Mouse (Mus musculus): ENCODE data around the gene Gata2.

Gata2 gene

GRCm38 (mm10) chr6:88208321-88208720 is 14.6 kb downstream of the Gata2 start:
- no peak for DNase-seq (ENCODE audit: low spot score)

GRCm38 (mm10) chr6:88209453-88209852 is 15.8 kb downstream of the Gata2 start:
- DNase-seq (ENCODE audit: low spot score), result no peak

DNA sequence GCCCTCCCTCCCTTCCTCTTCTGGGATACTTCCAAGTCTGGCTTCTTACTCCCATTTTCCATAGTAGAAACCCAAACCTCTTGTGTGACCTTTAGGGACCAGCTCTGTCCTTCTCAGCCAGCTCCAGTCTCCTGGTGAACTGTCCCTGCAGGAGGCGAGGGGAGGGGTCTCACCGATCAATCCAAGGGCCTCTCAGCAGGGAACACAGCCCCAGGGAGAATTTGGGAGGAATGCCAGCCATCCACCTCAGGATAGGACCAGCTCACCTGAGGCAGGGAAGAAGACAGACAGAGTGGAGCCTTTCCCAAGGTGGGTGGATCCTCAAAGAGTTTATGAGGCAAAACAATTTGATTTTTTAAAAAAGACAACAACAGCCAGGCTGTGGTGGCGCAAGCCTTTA is 16.5 kb downstream of the Gata2 start:
- no peak for DNase-seq (ENCODE audit: low spot score)

DNA sequence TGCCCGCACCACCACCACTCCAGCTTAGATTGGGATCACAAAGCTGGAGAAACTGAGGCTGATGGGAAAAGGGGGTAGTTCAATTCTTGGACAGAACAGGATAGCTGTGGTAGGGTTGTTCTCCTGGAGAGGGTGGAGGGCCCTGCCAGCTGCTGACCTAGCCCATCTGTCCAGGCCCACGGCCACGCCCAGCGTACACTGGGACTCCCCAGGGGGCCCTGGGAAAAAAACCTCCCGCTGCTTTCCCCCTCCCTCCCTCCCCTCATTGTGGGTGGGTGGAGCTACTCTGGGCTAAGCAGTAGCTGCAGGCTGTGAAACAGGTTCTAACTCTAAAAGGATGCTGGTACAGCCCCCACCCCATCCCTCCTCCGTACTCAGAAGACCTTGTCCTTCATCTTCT is 22.1 kb downstream of the Gata2 start:
- no peak for DNase-seq (ENCODE audit: low spot score)

- DNase-seq (ENCODE audit: low spot score), result no peak
Observed at GRCm38 (mm10) chr6:88216199-88216598, 22.5 kb downstream of the Gata2 start.

DNA sequence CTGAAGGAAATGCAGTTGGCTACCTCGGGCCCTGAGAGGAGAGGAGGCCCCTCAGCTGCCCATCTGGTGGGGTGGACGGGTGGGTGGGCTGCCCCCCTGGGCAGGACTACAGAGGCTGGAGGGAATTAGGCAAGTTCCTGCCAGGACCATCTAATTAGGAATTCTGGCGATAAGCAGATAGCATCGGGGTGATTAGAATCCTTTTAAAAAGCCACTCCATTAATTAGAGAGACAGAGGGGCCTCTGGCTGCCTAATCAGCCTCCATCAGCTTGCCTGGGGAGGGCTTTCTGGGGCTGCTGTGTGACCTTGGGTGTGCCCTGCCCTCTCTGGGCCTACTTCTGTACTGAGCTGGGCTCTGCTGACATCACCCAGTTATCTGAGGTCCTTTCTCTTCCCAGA is 25.4 kb downstream of the Gata2 start:
- no peak for DNase-seq (ENCODE audit: low spot score)

GRCm38 (mm10) chr6:88221968-88222367 is 28.3 kb downstream of the Gata2 start, which contains the start of gene Dnajb8:
Dnajb8 (plus strand) TSS chr6:88222268.
- DNase-seq (ENCODE audit: low spot score), result no peak

DNA sequence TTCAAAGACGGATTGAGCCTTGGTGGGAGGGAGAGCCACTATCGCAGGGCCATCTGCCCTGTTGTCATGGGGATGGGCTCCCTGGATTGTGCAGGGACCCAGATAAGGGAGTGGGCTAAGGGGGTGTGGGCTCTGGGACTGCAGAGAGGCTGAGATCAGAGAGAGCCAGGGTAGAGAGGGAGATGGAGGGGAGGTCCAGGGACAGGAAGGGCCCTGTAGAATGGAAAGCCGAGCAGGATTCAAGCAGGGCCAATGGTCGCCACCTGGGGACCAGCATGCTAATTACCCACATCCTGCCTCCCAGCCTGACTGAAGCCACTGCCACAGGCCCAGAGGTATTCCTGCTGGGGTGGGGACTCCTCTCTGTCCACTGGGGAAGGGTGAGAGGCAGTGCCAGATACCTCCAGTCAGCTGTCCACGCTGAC is 32.9 kb downstream of the Gata2 start:
- DNase-seq (ENCODE audit: low spot score), result no peak

DNA sequence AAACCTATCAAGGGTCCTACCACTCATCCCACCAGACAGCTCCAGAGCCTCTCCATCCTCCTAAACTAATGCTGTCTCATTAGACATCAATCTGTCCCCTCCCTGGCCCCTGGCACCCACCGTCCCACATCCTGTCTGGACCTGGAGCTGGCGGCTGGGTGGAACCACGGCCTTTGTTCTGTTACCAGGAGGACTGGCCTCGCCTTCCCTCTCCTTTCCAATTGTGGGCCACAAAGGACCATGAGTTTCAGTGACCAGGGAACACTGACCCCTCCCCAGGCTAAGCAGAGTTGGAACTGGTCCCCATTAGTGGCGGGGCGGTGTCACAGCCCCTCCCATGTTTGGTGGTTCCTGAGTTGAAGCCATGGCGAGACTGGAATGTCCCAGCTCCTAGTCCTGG is 33.8 kb downstream of the Gata2 start:
- no peak for DNase-seq (ENCODE audit: low spot score)

- DNase-seq (ENCODE audit: low spot score), result no peak
Observed at GRCm38 (mm10) chr6:88229221-88229620, 35.5 kb downstream of the Gata2 start.

GRCm38 (mm10) chr6:88231821-88232220 is 38.1 kb downstream of the Gata2 start:
- no peak for DNase-seq (ENCODE audit: low spot score)

DNA sequence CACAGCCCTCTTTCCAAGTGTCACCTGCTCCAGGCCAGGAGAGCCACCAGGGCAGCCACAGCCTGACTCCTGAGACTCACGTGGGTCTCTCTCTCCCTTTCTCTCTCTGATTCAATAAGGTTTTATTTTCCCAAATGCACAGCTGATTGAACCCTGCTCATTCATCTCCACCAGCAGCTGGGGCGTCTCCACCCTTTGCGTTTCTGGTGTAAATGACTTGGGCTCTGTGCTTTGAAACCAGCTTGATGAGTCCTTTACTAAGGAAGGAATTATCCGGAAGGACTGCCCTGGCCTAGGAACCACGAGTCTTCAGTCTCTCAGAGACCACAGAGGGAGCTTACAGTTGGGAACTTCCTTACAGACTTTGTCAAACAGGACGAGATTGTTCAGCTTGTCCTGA is 38.5 kb downstream of the Gata2 start:
- DNase-seq (ENCODE audit: low spot score), result no peak

DNA sequence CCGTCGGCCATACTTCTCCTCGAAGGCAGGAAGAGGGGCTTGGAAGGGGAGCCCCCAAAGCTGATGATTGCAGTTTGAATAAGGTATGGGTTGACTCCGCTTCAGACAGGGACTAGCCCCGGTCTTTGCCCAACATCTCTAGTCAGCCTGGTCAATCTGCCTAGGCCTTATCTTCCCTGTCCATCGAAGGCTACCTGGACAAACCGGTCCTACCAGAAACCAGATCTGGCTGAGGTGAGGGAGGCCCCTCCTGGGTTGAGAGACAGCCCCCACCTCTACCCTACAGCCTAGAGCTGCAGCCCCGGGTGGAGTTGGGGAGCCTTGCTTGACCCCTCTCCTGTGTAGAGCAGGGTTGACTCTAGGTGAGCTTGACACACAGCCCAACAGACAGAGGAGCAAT is 40.3 kb downstream of the Gata2 start:
- DNase-seq (ENCODE audit: low spot score), result no peak

- DNase-seq (ENCODE audit: low spot score), result no peak
Observed at GRCm38 (mm10) chr6:88235461-88235860, 41.8 kb downstream of the Gata2 start.

DNA sequence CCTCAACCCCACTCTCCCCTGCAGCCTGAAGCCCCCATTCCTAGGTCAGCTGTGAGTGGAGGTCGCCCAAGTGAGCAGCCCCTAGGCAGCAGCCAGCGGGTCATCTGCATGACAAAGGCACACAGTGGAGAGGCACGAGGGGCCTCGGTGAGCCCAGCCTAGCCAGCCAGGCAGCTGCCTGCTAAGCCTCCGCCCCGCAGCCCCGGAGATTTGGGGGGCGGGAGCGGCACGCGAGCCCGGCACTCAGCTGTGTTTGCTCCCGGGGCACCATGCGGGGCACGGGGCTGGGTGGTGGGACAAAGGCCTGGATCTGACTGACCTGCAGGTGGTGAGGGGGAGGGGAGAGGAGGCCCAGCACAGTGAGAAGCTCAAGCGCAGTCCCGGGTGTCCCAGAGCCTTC is 42.3 kb downstream of the Gata2 start:
- DNase-seq (ENCODE audit: low spot score), result no peak

- DNase-seq (ENCODE audit: low spot score), result no peak
Observed at GRCm38 (mm10) chr6:88236513-88236912, 42.8 kb downstream of the Gata2 start.

DNA sequence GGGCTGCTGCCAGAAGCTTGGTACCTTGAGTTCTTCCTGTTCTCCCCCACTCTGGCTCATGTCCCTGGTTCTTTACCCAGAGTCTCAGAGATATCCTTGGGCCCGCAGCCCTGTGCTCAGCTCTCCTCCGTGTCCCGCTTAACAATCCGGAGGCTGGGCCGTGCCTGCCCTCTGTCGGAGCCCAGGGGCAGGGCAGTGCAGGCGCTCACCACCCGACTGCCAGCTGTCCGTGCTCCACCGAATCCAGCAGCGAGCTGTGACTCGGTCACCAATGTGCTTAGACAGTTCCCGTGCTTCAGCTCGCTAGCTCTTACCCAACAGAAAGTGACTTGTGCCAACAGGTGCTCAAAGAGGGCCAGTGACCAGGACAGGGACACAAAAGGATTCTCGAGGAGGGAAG is 48.9 kb downstream of the Gata2 start:
- peak; percentile 21 for DNase-seq (ENCODE audit: low spot score)

DNA sequence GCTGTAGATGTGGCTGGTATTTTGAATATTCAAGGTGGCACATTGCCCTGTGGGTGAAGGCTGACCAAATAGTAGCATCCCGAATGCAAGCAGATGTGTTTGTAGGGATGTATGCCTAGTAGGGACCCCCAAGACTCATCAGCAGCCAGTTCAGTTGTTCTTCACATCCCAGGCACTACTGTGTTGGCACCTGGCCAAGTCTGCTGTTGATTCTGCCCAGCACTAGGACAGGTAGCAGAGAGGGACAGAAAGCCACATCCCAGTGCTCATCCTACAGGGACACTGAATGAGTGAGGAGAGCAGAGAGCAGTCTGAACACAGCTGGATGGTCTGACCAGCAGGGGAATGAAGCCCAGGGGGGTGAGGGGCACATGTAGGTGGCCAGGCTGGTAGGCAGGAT is 55.5 kb downstream of the Gata2 start:
- no peak for DNase-seq (ENCODE audit: low spot score)

DNA sequence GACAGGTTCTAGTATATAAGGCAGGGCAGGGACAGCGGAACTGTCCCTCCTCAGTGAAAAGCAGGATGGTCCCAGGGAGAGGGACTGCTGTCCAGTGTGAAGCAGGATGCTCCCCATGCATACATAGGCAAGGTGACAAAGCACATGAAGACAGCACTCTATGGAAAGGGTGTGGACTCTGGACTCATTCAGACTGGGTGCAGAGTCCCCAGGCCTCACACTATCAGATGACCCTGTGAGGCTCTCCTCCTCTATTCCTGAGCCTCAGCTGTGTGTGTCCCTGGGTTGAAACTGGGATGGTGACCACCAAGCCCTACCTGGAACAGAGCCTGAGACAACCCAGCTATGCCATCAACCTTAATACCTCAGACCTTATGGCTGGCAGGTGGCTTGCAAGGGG is 57.7 kb downstream of the Gata2 start:
- DNase-seq (ENCODE audit: low spot score), result no peak

DNA sequence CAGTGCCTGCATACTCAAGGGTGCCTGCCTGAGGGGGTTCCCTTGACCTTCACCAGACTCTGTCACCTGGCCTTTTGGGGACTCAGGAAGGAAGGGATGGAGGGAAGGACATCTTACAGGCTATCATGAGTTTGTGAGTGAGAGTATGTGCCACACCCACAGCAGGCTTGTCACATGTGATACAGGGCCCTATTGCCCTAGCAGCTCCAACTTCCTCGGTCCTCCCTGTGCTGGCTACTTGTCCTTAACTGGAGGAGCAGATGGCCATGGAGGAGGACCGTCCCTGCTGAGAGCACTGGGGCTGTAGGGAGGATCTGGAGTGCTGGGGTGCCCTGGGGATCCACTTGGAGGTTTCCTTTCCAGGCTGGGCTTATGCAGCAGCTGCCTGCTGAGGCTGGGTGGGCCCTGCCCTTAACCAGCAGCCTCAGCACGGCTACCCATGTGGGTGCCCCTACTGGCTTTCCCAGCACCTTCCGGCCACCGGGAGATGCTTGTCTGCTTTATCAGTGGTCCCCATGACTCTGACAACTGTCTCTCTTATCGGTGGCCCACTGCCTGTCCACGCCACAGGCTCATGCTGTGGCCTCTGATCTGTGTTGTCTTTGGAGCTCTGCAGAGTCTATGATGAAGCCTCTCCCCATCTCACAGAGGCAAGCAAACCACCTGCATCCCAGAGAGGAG is 58.2 kb downstream of the Gata2 start:
- DNase-seq (ENCODE audit: low spot score), result no peak

- DNase-seq (ENCODE audit: low spot score), result no peak
Observed at GRCm38 (mm10) chr6:88254082-88254481, 60.4 kb downstream of the Gata2 start.

DNA sequence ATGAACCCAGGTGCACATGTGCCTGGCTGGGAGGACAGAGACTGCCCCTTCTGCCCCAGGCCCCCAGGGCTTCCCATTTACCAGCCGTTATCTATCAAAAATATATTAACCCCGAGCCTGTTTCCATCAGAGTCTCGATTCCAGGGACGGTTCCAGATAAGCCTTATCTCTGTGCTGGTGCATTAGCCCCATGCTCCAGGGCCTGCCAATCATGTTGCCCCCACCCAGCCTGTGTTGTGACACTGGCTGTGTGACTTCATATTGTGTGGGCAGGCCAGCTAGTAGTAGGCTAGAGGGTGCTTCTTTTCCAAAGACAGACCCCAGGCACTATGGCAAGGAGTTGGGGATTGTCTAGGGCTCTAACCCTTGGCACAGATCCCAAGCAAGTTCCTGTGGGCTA is 61.7 kb downstream of the Gata2 start:
- no peak for DNase-seq (ENCODE audit: low spot score)
